Mouse (Mus musculus) lung, embryonic 16.5 days (tissue): ENCODE data around the gene Stox2. TPM values are rescaled to one million over a fixed set of nuclear protein-coding genes. Genes with fewer than 3 reads are reported as not detected.
A peak's percentile ranks its signal among the peaks of the same experiment; 100 is the strongest.

Experiments used
- ATAC-seq: fragments of 200-750 bp; cut with Nextera tagmentation; 2 replicates; pipeline ENCODE4 v1.8.0; 2017; ENCODE audit warnings: low read depth, mild to moderate bottlenecking, moderate library complexity
- H3K27ac ChIP-seq: fragments of 300-500 bp; sonication (generic); 2 replicates; pipeline ENCODE4 v1.5.1; 2014; ENCODE audit warnings: mild to moderate bottlenecking, control low read depth, low read length
- H3K27me3 ChIP-seq: fragments of 300-500 bp; sonication (generic); 2 replicates; pipeline ENCODE4 v1.6.1; 2014; ENCODE audit warnings: low read depth, low read length, mixed read lengths; ENCODE audit not compliant: control insufficient read depth, insufficient read depth
- H3K36me3 ChIP-seq: fragments of 300-500 bp; sonication (generic); 2 replicates; pipeline ENCODE4 v1.6.1; 2014; ENCODE audit warnings: low read length; ENCODE audit not compliant: control insufficient read depth, insufficient read depth
- H3K4me1 ChIP-seq: fragments of 300-500 bp; sonication (generic); replicated peaks from 2 replicates; pipeline ENCODE4 v1.6.1; 2014; ENCODE audit warnings: low read length, mixed read lengths; ENCODE audit not compliant: control insufficient read depth, insufficient read depth
- H3K4me2 ChIP-seq: fragments of 300-500 bp; sonication (generic); 2 replicates; pipeline ENCODE4 v1.6.1; 2014; ENCODE audit warnings: low read depth, low read length, control low read depth
- H3K4me3 ChIP-seq: fragments of 300-500 bp; sonication (generic); 2 replicates; pipeline ENCODE4 v1.5.1; 2014; ENCODE audit warnings: mild to moderate bottlenecking, low read length, control low read depth
- H3K9ac ChIP-seq: fragments of 300-500 bp; sonication (generic); 2 replicates; pipeline ENCODE4 v1.6.1; 2014; ENCODE audit warnings: low read length, control low read depth
- H3K9me3 ChIP-seq: fragments of 300-500 bp; sonication (generic); 2 replicates; pipeline ENCODE4 v1.6.1; 2016; ENCODE audit warnings: low read length; ENCODE audit not compliant: control insufficient read depth
- WGBS: fragments of 180-500 bp; shearing (Covaris S2); extraction: QIAGEN DNeasy Blood & Tissue Kit; methylation state at CpG from one replicate; pipeline ENCODE4 v1.1.7; 2014; 5-methylcytosine and 5-hydroxymethylcytosine counted together
- polyA plus RNA-seq: library from polyadenylated mRNA; unstranded; fragments of >200 nt; fragmentation: Nextera tagmentation; extraction: Ambion mirVana; gene quantifications from 2 replicates; pipeline ENCODE4 v1.2.1, GENCODE M21; 2015

The Stox2 gene
- polyA plus RNA-seq, 1 experiment from 2014 or later, result 11.6 TPM

- H3K9me3 ChIP-seq, result no peaks in the 10 kb centered on the region
- no peak overlapping the region for H3K4me2 ChIP-seq
- 75% methylated on average over 3 of the region's 3 CpGs for WGBS
Observed at GRCm38 (mm10) chr8:47232081-47232480, 214.1 kb downstream of the Stox2 start.

GRCm38 (mm10) chr8:47230057-47230456 is 216.1 kb downstream of the Stox2 start:
- Histone ChIP-seq H3K4me1 (no peaks in the 10 kb centered on the region), H3K27ac (no peak overlapping the region), H3K36me3 (no peaks in the 10 kb centered on the region), H3K4me2 (no peak overlapping the region), H3K27me3 (no peaks in the 10 kb centered on the region), H3K4me3 (no peak overlapping the region), H3K9ac (no peak overlapping the region), H3K9me3 (no peaks in the 10 kb centered on the region)
- ATAC-seq, result no peak
- WGBS, result 89% methylated on average over 5 of the region's 5 CpGs

More at GRCm38 (mm10) chr8:47232081-47232480, 214.1 kb downstream of the Stox2 start:
- Histone ChIP-seq H3K9ac (no peak overlapping the region), H3K27me3 (no peaks in the 10 kb centered on the region), H3K27ac (no peak overlapping the region), H3K4me1 (no peaks in the 10 kb centered on the region), H3K36me3 (no peaks in the 10 kb centered on the region), H3K4me3 (no peak overlapping the region)
- no peak for ATAC-seq

GRCm38 (mm10) chr8:47221851-47222250 is 224.3 kb downstream of the Stox2 start:
- Histone ChIP-seq H3K9ac (no peak overlapping the region), H3K4me1 (0 out of 2 replicates have a peak, but pooled peaks cover 2% of the 10 kb centered on the region), H3K4me3 (no peak overlapping the region), H3K27ac (no peak overlapping the region), H3K27me3 (no peaks in the 10 kb centered on the region), H3K4me2 (no peak overlapping the region), H3K36me3 (no peaks in the 10 kb centered on the region), H3K9me3 (no peaks in the 10 kb centered on the region)
- 88% methylated on average over 5 of the region's 5 CpGs for WGBS
- no peak for ATAC-seq

GRCm38 (mm10) chr8:47221191-47221590 is 225.0 kb downstream of the Stox2 start:
- Histone ChIP-seq H3K27ac (no peak overlapping the region), H3K4me2 (no peak overlapping the region), H3K27me3 (no peaks in the 10 kb centered on the region), H3K36me3 (no peaks in the 10 kb centered on the region), H3K9ac (no peak overlapping the region), H3K4me3 (no peak overlapping the region), H3K9me3 (no peaks in the 10 kb centered on the region), H3K4me1 (0 out of 2 replicates have a peak, but pooled peaks cover 2% of the 10 kb centered on the region)
- WGBS, result 57% methylated on average over 10 of the region's 10 CpGs
- ATAC-seq, result no peak

GRCm38 (mm10) chr8:47220390-47220789 is 225.8 kb downstream of the Stox2 start:
- no peak overlapping the region for H3K4me2 ChIP-seq
- 0 out of 2 replicates have a peak, but pooled peaks cover 2% of the 10 kb centered on the region for H3K4me1 ChIP-seq
- H3K9me3 ChIP-seq, result no peaks in the 10 kb centered on the region
- no peak overlapping the region for H3K4me3 ChIP-seq
- WGBS, result 92% methylated on average over 5 of the region's 5 CpGs
- H3K36me3 ChIP-seq, result no peaks in the 10 kb centered on the region
- no peak overlapping the region for H3K27ac ChIP-seq
- ATAC-seq, result no peak
- no peak overlapping the region for H3K9ac ChIP-seq
- H3K27me3 ChIP-seq, result no peaks in the 10 kb centered on the region

GRCm38 (mm10) chr8:47218536-47218935 is 227.6 kb downstream of the Stox2 start:
- H3K27ac ChIP-seq, result no peak overlapping the region
- no peak overlapping the region for H3K4me2 ChIP-seq
- ATAC-seq, result no peak
- no peak overlapping the region for H3K4me3 ChIP-seq
- no peaks in the 10 kb centered on the region for H3K36me3 ChIP-seq
- H3K9ac ChIP-seq, result no peak overlapping the region
- no peaks in the 10 kb centered on the region for H3K27me3 ChIP-seq
- 40% methylated on average over 6 of the region's 6 CpGs for WGBS
- 0 out of 2 replicates have a peak, but pooled peaks cover 2% of the 10 kb centered on the region for H3K4me1 ChIP-seq
- no peaks in the 10 kb centered on the region for H3K9me3 ChIP-seq

GRCm38 (mm10) chr8:47218021-47218420 is 228.1 kb downstream of the Stox2 start:
- Histone ChIP-seq H3K4me3 (no peak overlapping the region), H3K4me1 (0 out of 2 replicates have a peak, but pooled peaks cover 2% of the 10 kb centered on the region), H3K9ac (no peak overlapping the region), H3K9me3 (no peaks in the 10 kb centered on the region), H3K27me3 (no peaks in the 10 kb centered on the region), H3K4me2 (no peak overlapping the region), H3K27ac (no peak overlapping the region), H3K36me3 (no peaks in the 10 kb centered on the region)
- ATAC-seq, result peak; percentile 28; the same call in 1 of the 2 replicates
- WGBS, result 38% methylated on average over 8 of the region's 8 CpGs

GRCm38 (mm10) chr8:47212124-47212523 is 234.0 kb downstream of the Stox2 start:
- Histone ChIP-seq H3K27me3 (no peaks in the 10 kb centered on the region), H3K9me3 (no peaks in the 10 kb centered on the region), H3K4me1 (peaks cover 3% of the 10 kb centered on the region; the same call in 1 of the 2 replicates), H3K9ac (no peak overlapping the region), H3K27ac (no peak overlapping the region), H3K4me3 (no peak overlapping the region), H3K4me2 (no peak overlapping the region), H3K36me3 (no peaks in the 10 kb centered on the region)
- WGBS, result 87% methylated on average over 9 of the region's 9 CpGs
- no peak for ATAC-seq

- no peak overlapping the region for H3K4me3 ChIP-seq
- no peak for ATAC-seq
Observed at GRCm38 (mm10) chr8:47211226-47211625, 234.9 kb downstream of the Stox2 start.

GRCm38 (mm10) chr8:47208246-47208645 is 237.9 kb downstream of the Stox2 start:
- Histone ChIP-seq H3K36me3 (no peaks in the 10 kb centered on the region), H3K9me3 (no peaks in the 10 kb centered on the region), H3K4me2 (no peak overlapping the region), H3K9ac (no peak overlapping the region), H3K27ac (no peak overlapping the region), H3K27me3 (no peaks in the 10 kb centered on the region), H3K4me1 (peaks cover 3% of the 10 kb centered on the region; the same call in 1 of the 2 replicates), H3K4me3 (no peak overlapping the region)
- ATAC-seq, result no peak
- 45% methylated on average over 4 of the region's 4 CpGs for WGBS

More at GRCm38 (mm10) chr8:47211226-47211625, 234.9 kb downstream of the Stox2 start:
- Histone ChIP-seq H3K4me1 (peaks cover 3% of the 10 kb centered on the region; the same call in 1 of the 2 replicates), H3K9me3 (no peaks in the 10 kb centered on the region), H3K4me2 (no peak overlapping the region), H3K27ac (no peak overlapping the region), H3K27me3 (no peaks in the 10 kb centered on the region), H3K9ac (no peak overlapping the region), H3K36me3 (no peaks in the 10 kb centered on the region)
- 61% methylated on average over 9 of the region's 9 CpGs for WGBS
